Mouse (Mus musculus) intestine, embryonic 16.5 days (tissue): ENCODE results near the gene Abtb2. TPM values are rescaled to one million over a fixed set of nuclear protein-coding genes. Genes with fewer than 3 reads are reported as not detected.

Experiments
- ATAC-seq: fragments of 200-750 bp; cut with Nextera tagmentation; 2 replicates; pipeline ENCODE4 v1.8.0; 2017; ENCODE audit warnings: moderate TSS enrichment, moderate library complexity
- H3K27ac ChIP-seq: fragments of 300-500 bp; sonication (generic); 2 replicates; pipeline ENCODE4 v1.5.1; 2014; ENCODE audit warnings: mild to moderate bottlenecking, low read length
- H3K27me3 ChIP-seq: fragments of 300-500 bp; sonication (generic); replicated peaks from 2 replicates; pipeline ENCODE4 v1.6.1; 2014; ENCODE audit warnings: low read length, control low read depth, mixed read lengths; ENCODE audit not compliant: control insufficient read depth, insufficient read depth
- H3K36me3 ChIP-seq: fragments of 300-500 bp; sonication (generic); 2 replicates; pipeline ENCODE4 v1.6.1; 2014; ENCODE audit warnings: low read length, control low read depth; ENCODE audit not compliant: control insufficient read depth, insufficient read depth
- H3K4me1 ChIP-seq: fragments of 300-500 bp; sonication (generic); 2 replicates; pipeline ENCODE4 v1.6.1; 2014; ENCODE audit warnings: low read length, control low read depth, mixed read lengths; ENCODE audit not compliant: control insufficient read depth, insufficient read depth
- H3K4me2 ChIP-seq: fragments of 300-500 bp; sonication (generic); 2 replicates; pipeline ENCODE4 v1.6.1; 2014; ENCODE audit warnings: low read depth, low read length, control low read depth
- H3K4me3 ChIP-seq: fragments of 300-500 bp; sonication (generic); 2 replicates; pipeline ENCODE4 v1.5.1; 2014; ENCODE audit warnings: mild to moderate bottlenecking, low read length
- H3K9ac ChIP-seq: fragments of 300-500 bp; sonication (generic); 2 replicates; pipeline ENCODE4 v1.6.1; 2014; ENCODE audit warnings: low read depth, low read length
- H3K9me3 ChIP-seq: fragments of 300-500 bp; sonication (generic); 2 replicates; pipeline ENCODE4 v1.6.1; 2016; ENCODE audit warnings: low read length, control low read depth; ENCODE audit not compliant: control insufficient read depth
- WGBS: fragments of 180-500 bp; shearing (Covaris S2); extraction: QIAGEN DNeasy Blood & Tissue Kit; methylation state at CpG from one replicate; pipeline ENCODE4 v1.1.7; 2014; 5-methylcytosine and 5-hydroxymethylcytosine counted together
- polyA plus RNA-seq: library from polyadenylated mRNA; unstranded; fragments of >200 nt; fragmentation: Nextera tagmentation; extraction: Ambion mirVana; gene quantifications from 2 replicates; pipeline ENCODE4 v1.2.1, GENCODE M21; 2015

Abtb2 gene
- polyA plus RNA-seq, 1 experiment from 2014 or later: 4.7 TPM

GRCm38 (mm10) chr2:103605805-103606498 is 39.8 kb downstream of the Abtb2 start:
- WGBS: 71% methylated on average over 4 of the region's 4 CpGs
- no peaks in the 10 kb centered on the region for H3K9me3 ChIP-seq
- ATAC-seq: peak; percentile 43; the same call in 1 of the 2 replicates

GRCm38 (mm10) chr2:103607926-103608325 is 41.8 kb downstream of the Abtb2 start:
- no peaks in the 10 kb centered on the region for H3K27me3 ChIP-seq
- ATAC-seq: no peak
- no peak overlapping the region for H3K4me2 ChIP-seq
- H3K36me3 ChIP-seq: no peaks in the 10 kb centered on the region
- H3K27ac ChIP-seq: no peak overlapping the region
- no peak overlapping the region for H3K4me3 ChIP-seq
- no peaks in the 10 kb centered on the region for H3K9me3 ChIP-seq
- no peak overlapping the region for H3K9ac ChIP-seq
- WGBS: 84% methylated on average over 10 of the region's 10 CpGs
- no peaks in the 10 kb centered on the region for H3K4me1 ChIP-seq

More at GRCm38 (mm10) chr2:103605805-103606498, 39.8 kb downstream of the Abtb2 start:
- H3K4me2 ChIP-seq: no peak overlapping the region
- H3K4me1 ChIP-seq: peaks cover under 1% of the 10 kb centered on the region; the same call in 1 of the 2 replicates
- H3K27ac ChIP-seq: no peak overlapping the region
- H3K27me3 ChIP-seq: no peaks in the 10 kb centered on the region
- H3K4me3 ChIP-seq: no peak overlapping the region
- H3K9ac ChIP-seq: no peak overlapping the region
- no peaks in the 10 kb centered on the region for H3K36me3 ChIP-seq

GRCm38 (mm10) chr2:103608947-103609346 is 42.8 kb downstream of the Abtb2 start:
- no peak for ATAC-seq
- H3K27me3 ChIP-seq: no peaks in the 10 kb centered on the region
- H3K4me1 ChIP-seq: no peaks in the 10 kb centered on the region
- H3K4me3 ChIP-seq: no peak overlapping the region
- H3K9me3 ChIP-seq: no peaks in the 10 kb centered on the region
- WGBS: 51% methylated on average over 1 of the region's 1 CpGs
- no peak overlapping the region for H3K9ac ChIP-seq
- H3K4me2 ChIP-seq: no peak overlapping the region
- H3K36me3 ChIP-seq: no peaks in the 10 kb centered on the region
- no peak overlapping the region for H3K27ac ChIP-seq

GRCm38 (mm10) chr2:103609499-103609898 is 43.4 kb downstream of the Abtb2 start:
- ATAC-seq: no peak
- Histone ChIP-seq H3K4me3 (no peak overlapping the region), H3K27ac (no peak overlapping the region), H3K4me2 (no peak overlapping the region), H3K4me1 (no peaks in the 10 kb centered on the region), H3K36me3 (no peaks in the 10 kb centered on the region), H3K9ac (no peak overlapping the region), H3K27me3 (no peaks in the 10 kb centered on the region), H3K9me3 (no peaks in the 10 kb centered on the region)
- 61% methylated on average over 3 of the region's 3 CpGs for WGBS

- no peak overlapping the region for H3K4me2 ChIP-seq
- no peak overlapping the region for H3K4me3 ChIP-seq
- no peaks in the 10 kb centered on the region for H3K4me1 ChIP-seq
- no peaks in the 10 kb centered on the region for H3K27me3 ChIP-seq
- no peaks in the 10 kb centered on the region for H3K9me3 ChIP-seq
- H3K9ac ChIP-seq: no peak overlapping the region
- 71% methylated on average over 8 of the region's 8 CpGs for WGBS
- H3K36me3 ChIP-seq: no peaks in the 10 kb centered on the region
- no peak for ATAC-seq
- H3K27ac ChIP-seq: no peak overlapping the region
Observed at GRCm38 (mm10) chr2:103610831-103611535, 44.9 kb downstream of the Abtb2 start.

GRCm38 (mm10) chr2:103613865-103614264 is 47.8 kb downstream of the Abtb2 start:
- Histone ChIP-seq H3K27ac (no peak overlapping the region), H3K27me3 (no peaks in the 10 kb centered on the region), H3K4me1 (no peaks in the 10 kb centered on the region), H3K36me3 (no peaks in the 10 kb centered on the region), H3K9me3 (no peaks in the 10 kb centered on the region), H3K4me3 (no peak overlapping the region), H3K4me2 (no peak overlapping the region), H3K9ac (no peak overlapping the region)
- 73% methylated on average over 3 of the region's 3 CpGs for WGBS
- ATAC-seq: no peak

GRCm38 (mm10) chr2:103615028-103615427 is 48.9 kb downstream of the Abtb2 start:
- ATAC-seq: no peak
- no peaks in the 10 kb centered on the region for H3K27me3 ChIP-seq
- WGBS: 83% methylated on average over 5 of the region's 5 CpGs
- H3K4me2 ChIP-seq: no peak overlapping the region
- H3K9ac ChIP-seq: no peak overlapping the region
- H3K27ac ChIP-seq: no peak overlapping the region
- no peak overlapping the region for H3K4me3 ChIP-seq
- no peaks in the 10 kb centered on the region for H3K4me1 ChIP-seq
- no peaks in the 10 kb centered on the region for H3K9me3 ChIP-seq
- H3K36me3 ChIP-seq: no peaks in the 10 kb centered on the region

- H3K9me3 ChIP-seq: no peaks in the 10 kb centered on the region
- no peak overlapping the region for H3K4me3 ChIP-seq
- ATAC-seq: no peak
- no peaks in the 10 kb centered on the region for H3K4me1 ChIP-seq
- no peak overlapping the region for H3K9ac ChIP-seq
- H3K36me3 ChIP-seq: no peaks in the 10 kb centered on the region
- H3K4me2 ChIP-seq: no peak overlapping the region
- H3K27me3 ChIP-seq: no peaks in the 10 kb centered on the region
- H3K27ac ChIP-seq: no peak overlapping the region
Observed at GRCm38 (mm10) chr2:103618407-103618806, 52.3 kb downstream of the Abtb2 start.

GRCm38 (mm10) chr2:103622950-103623349 is 56.8 kb downstream of the Abtb2 start:
- no peak overlapping the region for H3K4me3 ChIP-seq
- no peak for ATAC-seq
- H3K27ac ChIP-seq: no peak overlapping the region
- H3K9me3 ChIP-seq: no peaks in the 10 kb centered on the region
- no peak overlapping the region for H3K4me2 ChIP-seq
- peaks cover 7% of the 10 kb centered on the region for H3K4me1 ChIP-seq
- 55% methylated on average over 4 of the region's 4 CpGs for WGBS
- H3K27me3 ChIP-seq: no peaks in the 10 kb centered on the region
- no peaks in the 10 kb centered on the region for H3K36me3 ChIP-seq
- no peak overlapping the region for H3K9ac ChIP-seq
